Mouse (Mus musculus) forebrain, embryonic 12.5 days (tissue): ENCODE data around the gene Npas3. TPM values are rescaled to one million over a fixed set of nuclear protein-coding genes. Genes with fewer than 3 reads are reported as not detected.
A peak's percentile ranks its signal among the peaks of the same experiment; 100 is the strongest.

Source experiments
- ATAC-seq: fragments of 200-750 bp; cut with Nextera tagmentation; 2 replicates; pipeline ENCODE4 v1.8.0; 2017; ENCODE audit warnings: moderate TSS enrichment; ENCODE audit not compliant: low FRiP score
- H3K27ac ChIP-seq: fragments of 300-500 bp; sonication (generic); 2 replicates; pipeline ENCODE4 v1.5.1; 2016; ENCODE audit warnings: mild to moderate bottlenecking
- H3K27me3 ChIP-seq: fragments of 300-500 bp; sonication (generic); 2 replicates; pipeline ENCODE4 v1.6.1; 2016; ENCODE audit warnings: mild to moderate bottlenecking
- H3K36me3 ChIP-seq: fragments of 300-500 bp; sonication (generic); replicated peaks from 2 replicates; pipeline ENCODE4 v1.6.1; 2016; ENCODE audit warnings: mild to moderate bottlenecking
- H3K4me1 ChIP-seq: fragments of 300-500 bp; sonication (generic); 2 replicates; pipeline ENCODE4 v1.6.1; 2016
- H3K4me2 ChIP-seq: fragments of 300-500 bp; sonication (generic); 2 replicates; pipeline ENCODE4 v1.6.1; 2016; ENCODE audit warnings: mild to moderate bottlenecking, moderate library complexity
- H3K4me3 ChIP-seq: fragments of 300-500 bp; sonication (generic); replicated peaks from 2 replicates; pipeline ENCODE4 v1.5.1; 2016; ENCODE audit warnings: mild to moderate bottlenecking
- H3K9ac ChIP-seq: fragments of 300-500 bp; sonication (generic); 2 replicates; pipeline ENCODE4 v1.6.1; 2016; ENCODE audit warnings: mild to moderate bottlenecking
- H3K9me3 ChIP-seq: fragments of 300-500 bp; sonication (generic); 2 replicates; pipeline ENCODE4 v1.6.1; 2016
- WGBS: fragments of 180-500 bp; shearing (Covaris S2); methylation state at CpG from one replicate; pipeline ENCODE4 v1.1.7; 2016; 5-methylcytosine and 5-hydroxymethylcytosine counted together
- polyA plus RNA-seq: library from polyadenylated mRNA; unstranded; fragments of >200 nt; fragmentation: Nextera tagmentation; extraction: Ambion mirVana; gene quantifications from 2 replicates; pipeline ENCODE4 v1.2.1, GENCODE M21; 2016

Npas3 gene
- polyA plus RNA-seq, 1 experiment from 2014 or later, result 27.7 TPM

- H3K4me3 ChIP-seq, result no peak overlapping the region
- H3K27ac ChIP-seq, result no peak overlapping the region
- peaks cover 18% of the 10 kb centered on the region for H3K4me1 ChIP-seq
- H3K9me3 ChIP-seq, result no peaks in the 10 kb centered on the region
- H3K36me3 ChIP-seq, result no peaks in the 10 kb centered on the region
- 43% methylated on average over 16 of the region's 16 CpGs for WGBS
- no peak overlapping the region for H3K4me2 ChIP-seq
- no peak overlapping the region for H3K9ac ChIP-seq
- no peaks in the 10 kb centered on the region for H3K27me3 ChIP-seq
- ATAC-seq, result no peak
Measured at GRCm38 (mm10) chr12:53738549-53739292, 490.2 kb downstream of the Npas3 start.

GRCm38 (mm10) chr12:53746653-53747052, 498.2 kb downstream of the Npas3 start:
- Histone ChIP-seq H3K9ac (no peak overlapping the region), H3K9me3 (no peaks in the 10 kb centered on the region), H3K36me3 (no peaks in the 10 kb centered on the region), H3K4me2 (no peak overlapping the region), H3K4me3 (no peak overlapping the region), H3K27ac (no peak overlapping the region), H3K4me1 (peaks cover 11% of the 10 kb centered on the region; the same call in 1 of the 2 replicates), H3K27me3 (no peaks in the 10 kb centered on the region)
- 73% methylated on average over 5 of the region's 5 CpGs for WGBS
- no peak for ATAC-seq

- ATAC-seq, result peak; percentile 23; the same call in 1 of the 2 replicates
- Histone ChIP-seq H3K27me3 (no peaks in the 10 kb centered on the region), H3K4me3 (no peak overlapping the region), H3K27ac (no peak overlapping the region), H3K4me2 (no peak overlapping the region), H3K9ac (no peak overlapping the region), H3K4me1 (peaks cover 36% of the 10 kb centered on the region), H3K36me3 (no peaks in the 10 kb centered on the region), H3K9me3 (no peaks in the 10 kb centered on the region)
- WGBS, result 84% methylated on average over 4 of the region's 4 CpGs
Measured at GRCm38 (mm10) chr12:53749375-53749774, 500.9 kb downstream of the Npas3 start.

- no peak overlapping the region for H3K4me3 ChIP-seq
- H3K27ac ChIP-seq, result 0 out of 2 replicates have a peak overlapping the region, but pooled peaks have one; percentile 25
- H3K4me2 ChIP-seq, result no peak overlapping the region
- WGBS, result 59% methylated on average over 13 of the region's 13 CpGs
- no peaks in the 10 kb centered on the region for H3K27me3 ChIP-seq
- H3K9ac ChIP-seq, result no peak overlapping the region
- ATAC-seq, result no peak
- peaks cover 37% of the 10 kb centered on the region for H3K4me1 ChIP-seq
- no peaks in the 10 kb centered on the region for H3K9me3 ChIP-seq
- H3K36me3 ChIP-seq, result no peaks in the 10 kb centered on the region
Measured at GRCm38 (mm10) chr12:53752281-53753072, 504.0 kb downstream of the Npas3 start.

- peak; percentile 62 for ATAC-seq
- Histone ChIP-seq H3K27me3 (no peaks in the 10 kb centered on the region), H3K36me3 (no peaks in the 10 kb centered on the region), H3K4me1 (peaks cover 37% of the 10 kb centered on the region), H3K4me3 (no peak overlapping the region), H3K9me3 (no peaks in the 10 kb centered on the region), H3K27ac (0 out of 2 replicates have a peak overlapping the region, but pooled peaks have one; percentile 25), H3K9ac (no peak overlapping the region), H3K4me2 (peak overlapping the region; percentile 21)
- WGBS, result 16% methylated on average over 13 of the region's 13 CpGs
Measured at GRCm38 (mm10) chr12:53753368-53753937, 505.0 kb downstream of the Npas3 start.

GRCm38 (mm10) chr12:53754236-53754635, 505.8 kb downstream of the Npas3 start:
- Histone ChIP-seq H3K9ac (no peak overlapping the region), H3K4me2 (no peak overlapping the region), H3K4me3 (no peak overlapping the region), H3K9me3 (no peaks in the 10 kb centered on the region), H3K4me1 (peaks cover 33% of the 10 kb centered on the region), H3K27ac (no peak overlapping the region), H3K36me3 (no peaks in the 10 kb centered on the region), H3K27me3 (no peaks in the 10 kb centered on the region)
- 21% methylated on average over 7 of the region's 7 CpGs for WGBS
- no peak for ATAC-seq

- no peak for ATAC-seq
- WGBS, result 83% methylated on average over 6 of the region's 6 CpGs
- H3K4me1 ChIP-seq, result peaks cover 21% of the 10 kb centered on the region
Measured at GRCm38 (mm10) chr12:53757631-53758030, 509.2 kb downstream of the Npas3 start.

GRCm38 (mm10) chr12:53758356-53758755, 509.9 kb downstream of the Npas3 start:
- H3K9me3 ChIP-seq, result no peaks in the 10 kb centered on the region
- H3K36me3 ChIP-seq, result no peaks in the 10 kb centered on the region
- H3K4me1 ChIP-seq, result peaks cover 14% of the 10 kb centered on the region
- no peak for ATAC-seq
- no peak overlapping the region for H3K4me3 ChIP-seq
- no peak overlapping the region for H3K4me2 ChIP-seq
- H3K27me3 ChIP-seq, result no peaks in the 10 kb centered on the region
- no peak overlapping the region for H3K27ac ChIP-seq
- WGBS, result 84% methylated on average over 5 of the region's 5 CpGs
- H3K9ac ChIP-seq, result no peak overlapping the region

More at GRCm38 (mm10) chr12:53757631-53758030, 509.2 kb downstream of the Npas3 start:
- H3K4me3 ChIP-seq, result no peak overlapping the region
- H3K9me3 ChIP-seq, result no peaks in the 10 kb centered on the region
- no peak overlapping the region for H3K9ac ChIP-seq
- H3K27me3 ChIP-seq, result no peaks in the 10 kb centered on the region
- no peak overlapping the region for H3K4me2 ChIP-seq
- no peak overlapping the region for H3K27ac ChIP-seq
- no peaks in the 10 kb centered on the region for H3K36me3 ChIP-seq

- H3K9me3 ChIP-seq, result no peaks in the 10 kb centered on the region
- no peak overlapping the region for H3K4me3 ChIP-seq
- ATAC-seq, result no peak
- H3K27ac ChIP-seq, result no peak overlapping the region
- WGBS, result 61% methylated on average over 4 of the region's 4 CpGs
- peaks cover 23% of the 10 kb centered on the region for H3K4me1 ChIP-seq
- H3K4me2 ChIP-seq, result no peak overlapping the region
- H3K27me3 ChIP-seq, result no peaks in the 10 kb centered on the region
- H3K9ac ChIP-seq, result no peak overlapping the region
- no peaks in the 10 kb centered on the region for H3K36me3 ChIP-seq
Measured at GRCm38 (mm10) chr12:53764143-53764542, 515.7 kb downstream of the Npas3 start.

GRCm38 (mm10) chr12:53768392-53768791, 519.9 kb downstream of the Npas3 start:
- Histone ChIP-seq H3K27me3 (no peaks in the 10 kb centered on the region), H3K27ac (no peak overlapping the region), H3K4me2 (no peak overlapping the region), H3K4me3 (no peak overlapping the region), H3K36me3 (no peaks in the 10 kb centered on the region), H3K9ac (no peak overlapping the region), H3K9me3 (no peaks in the 10 kb centered on the region), H3K4me1 (peaks cover 42% of the 10 kb centered on the region)
- ATAC-seq, result no peak
- WGBS, result 92% methylated on average over 11 of the region's 11 CpGs

- Histone ChIP-seq H3K4me3 (no peak overlapping the region), H3K27ac (no peak overlapping the region), H3K9ac (no peak overlapping the region), H3K36me3 (no peaks in the 10 kb centered on the region), H3K9me3 (no peaks in the 10 kb centered on the region), H3K27me3 (no peaks in the 10 kb centered on the region), H3K4me1 (peaks cover 34% of the 10 kb centered on the region), H3K4me2 (no peak overlapping the region)
- WGBS, result 59% methylated on average over 14 of the region's 14 CpGs
- ATAC-seq, result no peak
Measured at GRCm38 (mm10) chr12:53771394-53771936, 523.0 kb downstream of the Npas3 start.
